Mouse (Mus musculus) heart, postnatal 0 days (tissue): ENCODE data around the gene Ndufa11. TPM values are rescaled to one million over a fixed set of nuclear protein-coding genes. Genes with fewer than 3 reads are reported as not detected.
A peak's percentile ranks its signal among the peaks of the same experiment; 100 is the strongest.

ENCODE experiments used
- ATAC-seq: fragments of 200-750 bp; cut with Nextera tagmentation; 2 replicates; pipeline ENCODE4 v1.8.0; 2017; ENCODE audit warnings: low read depth, moderate number of reproducible peaks, moderate library complexity; ENCODE audit not compliant: insufficient read depth
- DNase-seq: peaks from one replicate; pipeline ENCODE4 v3.0.0-alpha.2; 2016; ENCODE audit warnings: low spot score
- H3K27ac ChIP-seq: fragments of 300-500 bp; sonication (generic); 2 replicates; pipeline ENCODE4 v1.5.1; 2014; ENCODE audit warnings: low read depth, mild to moderate bottlenecking
- H3K27me3 ChIP-seq: fragments of 300-500 bp; sonication (generic); 2 replicates; pipeline ENCODE4 v1.6.1; 2014; ENCODE audit warnings: low read length, mixed read lengths; ENCODE audit not compliant: control insufficient read depth, insufficient read depth
- H3K36me3 ChIP-seq: fragments of 300-500 bp; sonication (generic); replicated peaks from 2 replicates; pipeline ENCODE4 v1.6.1; 2014; ENCODE audit warnings: low read length, mixed read lengths; ENCODE audit not compliant: control insufficient read depth, insufficient read depth
- H3K4me1 ChIP-seq: fragments of 300-500 bp; sonication (generic); 2 replicates; pipeline ENCODE4 v1.6.1; 2014; ENCODE audit warnings: antibody characterized with exemption; ENCODE audit not compliant: control insufficient read depth, insufficient read depth
- H3K4me2 ChIP-seq: fragments of 300-500 bp; sonication (generic); 2 replicates; pipeline ENCODE4 v1.6.1; 2014; ENCODE audit warnings: low read depth, mild to moderate bottlenecking, low read length, moderate library complexity
- H3K4me3 ChIP-seq: fragments of 300-500 bp; sonication (generic); 2 replicates; pipeline ENCODE4 v1.5.1; 2014; ENCODE audit warnings: low read depth, low read length
- H3K9ac ChIP-seq: fragments of 300-500 bp; sonication (generic); replicated peaks from 2 replicates; pipeline ENCODE4 v1.6.1; 2014; ENCODE audit warnings: low read depth, low read length, mixed read lengths
- H3K9me3 ChIP-seq: fragments of 300-500 bp; sonication (generic); replicated peaks from 2 replicates; pipeline ENCODE4 v1.6.1; 2016; ENCODE audit warnings: low read length; ENCODE audit not compliant: control insufficient read depth
- CTCF ChIP-seq: IDR thresholded peaks from 2 replicates; pipeline ENCODE4 v1.5.1; 2016; ENCODE audit warnings: antibody characterized with exemption, control low read depth, low read depth
- EP300 ChIP-seq: IDR thresholded peaks from 2 replicates; pipeline ENCODE4 v1.6.1; 2016; ENCODE audit warnings: antibody characterized with exemption, low read depth
- WGBS: fragments of 180-500 bp; shearing (Covaris S2); extraction: QIAGEN DNeasy Blood & Tissue Kit; methylation state at CpG from one replicate; pipeline ENCODE4 v1.1.7; 2014; 5-methylcytosine and 5-hydroxymethylcytosine counted together
- polyA plus RNA-seq: library from polyadenylated mRNA; unstranded; fragments of >200 nt; fragmentation: Nextera tagmentation; extraction: Ambion mirVana; gene quantifications from 2 replicates; pipeline ENCODE4 v1.2.1, GENCODE M21; 2015
- total RNA-seq: library from RNA; depleted of rRNA; stranded (reverse); fragments of >200 nt; gene quantifications from 2 replicates; pipeline ENCODE4 v1.2.3, GENCODE M21; 2014; ENCODE audit warnings: low replicate concordance

Gene Ndufa11
- total and polyA plus RNA-seq, 2 experiments from 2014 or later = 892 to 1,914 TPM

DNA sequence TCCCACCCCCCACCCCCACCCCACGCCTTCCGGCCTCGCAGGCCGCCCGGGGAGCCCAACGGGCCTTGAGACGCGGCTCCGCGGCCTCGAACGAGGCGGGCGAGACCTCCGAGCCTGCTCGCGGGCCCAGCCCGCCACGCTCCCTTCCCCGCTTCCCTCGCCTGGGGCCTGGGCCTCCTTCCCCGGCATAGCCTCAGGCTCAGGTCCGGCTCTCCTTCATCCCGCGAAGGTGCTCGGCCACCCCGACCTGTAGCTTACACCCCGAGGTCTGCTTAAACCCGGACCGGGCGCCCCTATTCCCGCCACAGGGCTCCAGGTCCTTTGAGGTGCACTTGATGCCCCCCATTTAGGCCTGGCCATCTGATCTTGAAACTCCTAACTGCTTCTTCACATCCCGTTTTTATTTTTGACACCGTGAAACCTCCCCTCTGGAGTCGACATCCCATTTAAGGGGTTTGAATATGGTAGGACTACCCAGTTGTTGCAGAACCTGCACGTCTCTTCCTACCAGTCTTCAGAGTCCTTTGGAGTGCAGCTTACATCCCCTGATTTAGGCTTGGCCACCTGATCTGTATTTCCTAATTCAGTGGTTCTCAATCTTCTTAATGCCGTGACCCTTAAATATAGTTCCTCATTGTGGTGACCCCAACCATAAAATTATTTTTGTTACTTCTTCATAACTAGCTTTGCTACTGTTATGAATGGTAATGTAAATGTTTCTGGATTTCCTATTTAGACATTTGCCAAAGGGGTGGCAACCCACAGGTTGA, 43.7 kb upstream of the Ndufa11 start:
- H3K36me3 ChIP-seq = peaks cover 13% of the 10 kb centered on the region; the same call in 1 of the 2 replicates
- under 1% methylated on average over 33 of the region's 37 CpGs for WGBS
- TF ChIP-seq EP300 = no peak
- TF ChIP-seq CTCF = no peak

GRCm38 (mm10) chr17:56681791-56682190, 35.8 kb upstream of the Ndufa11 start:
- no peak overlapping the region for H3K9ac ChIP-seq
- no peaks in the 10 kb centered on the region for H3K27me3 ChIP-seq
- 65% methylated on average over 4 of the region's 4 CpGs for WGBS
- H3K27ac ChIP-seq = no peak overlapping the region
- no peaks in the 10 kb centered on the region for H3K9me3 ChIP-seq
- H3K4me1 ChIP-seq = 0 out of 2 replicates have a peak, but pooled peaks cover 5% of the 10 kb centered on the region
- TF ChIP-seq CTCF = no peak
- no peak for TF ChIP-seq EP300
- peaks cover 33% of the 10 kb centered on the region for H3K36me3 ChIP-seq
- no peak overlapping the region for H3K4me2 ChIP-seq
- ATAC-seq = no peak
- H3K4me3 ChIP-seq = no peak overlapping the region
- DNase-seq = no peak

More for the DNA sequence above, 43.7 kb upstream of the Ndufa11 start:
- DNase-seq (no peak), ATAC-seq (no peak; the same call in 1 of the 2 replicates)
- H3K9me3 ChIP-seq = no peaks in the 10 kb centered on the region
- peak overlapping the region; percentile 84 for H3K27ac ChIP-seq
- H3K27me3 ChIP-seq = no peaks in the 10 kb centered on the region
- peak overlapping the region; percentile 91 for H3K4me2 ChIP-seq
- H3K4me1 ChIP-seq = peaks cover 10% of the 10 kb centered on the region
- H3K9ac ChIP-seq = peak overlapping the region; percentile 94
- H3K4me3 ChIP-seq = peak overlapping the region; percentile 77

- H3K9me3 ChIP-seq = no peaks in the 10 kb centered on the region
- no peak for DNase-seq
- H3K4me1 ChIP-seq = 0 out of 2 replicates have a peak, but pooled peaks cover 5% of the 10 kb centered on the region
- no peak overlapping the region for H3K4me2 ChIP-seq
- no peak overlapping the region for H3K27ac ChIP-seq
- WGBS = 23% methylated on average over 3 of the region's 3 CpGs
- H3K36me3 ChIP-seq = peaks cover 34% of the 10 kb centered on the region
- no peaks in the 10 kb centered on the region for H3K27me3 ChIP-seq
- no peak for ATAC-seq
- no peak overlapping the region for H3K9ac ChIP-seq
- no peak overlapping the region for H3K4me3 ChIP-seq
- TF ChIP-seq EP300 = no peak
- no peak for TF ChIP-seq CTCF
These were observed 34.7 kb upstream of the Ndufa11 start for GRCm38 (mm10) chr17:56682880-56683279.

DNA sequence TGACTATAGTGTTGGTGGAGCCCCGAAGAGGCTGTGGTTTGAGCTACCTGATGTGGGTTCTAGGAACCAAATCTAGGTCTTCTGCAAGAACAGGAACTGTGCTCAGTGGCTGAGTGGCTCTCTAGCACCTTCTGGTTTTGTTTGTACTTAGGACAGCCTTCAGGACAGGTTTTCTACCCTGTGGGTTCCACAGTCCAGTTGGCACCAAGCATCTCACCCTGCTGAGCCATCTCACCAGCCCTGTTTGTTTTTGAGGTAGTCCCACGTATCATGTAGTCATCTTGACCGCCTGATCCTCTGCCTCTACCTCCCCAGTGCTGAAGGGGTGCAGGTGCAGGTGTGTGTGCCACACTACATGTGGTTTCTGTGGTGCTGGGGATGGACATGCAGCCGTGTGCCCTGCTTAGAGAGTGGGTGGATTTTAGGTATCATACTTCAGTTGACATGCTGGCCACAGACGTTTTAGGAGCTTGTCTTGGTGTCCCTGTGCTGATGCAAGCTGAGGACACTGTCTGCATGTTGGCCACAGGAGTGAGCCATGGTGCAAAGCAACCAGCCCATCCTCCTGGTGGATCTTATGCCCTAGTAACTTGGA, 33.9 kb upstream of the Ndufa11 start:
- H3K36me3 ChIP-seq = peaks cover 35% of the 10 kb centered on the region
- no peak for TF ChIP-seq EP300
- no peak for TF ChIP-seq CTCF
- WGBS = 79% methylated on average over 5 of the region's 5 CpGs

GRCm38 (mm10) chr17:56684649-56685048, 32.9 kb upstream of the Ndufa11 start:
- Histone ChIP-seq H3K36me3 (peaks cover 39% of the 10 kb centered on the region), H3K4me1 (0 out of 2 replicates have a peak, but pooled peaks cover 5% of the 10 kb centered on the region), H3K27me3 (no peaks in the 10 kb centered on the region), H3K27ac (no peak overlapping the region), H3K9me3 (no peaks in the 10 kb centered on the region), H3K4me3 (no peak overlapping the region), H3K9ac (no peak overlapping the region), H3K4me2 (no peak overlapping the region)
- no peak for ATAC-seq
- DNase-seq = no peak
- WGBS = 85% methylated on average over 2 of the region's 2 CpGs
- TF ChIP-seq CTCF (no peak), EP300 (no peak)

More for the DNA sequence above, 33.9 kb upstream of the Ndufa11 start:
- Histone ChIP-seq H3K4me1 (0 out of 2 replicates have a peak, but pooled peaks cover 5% of the 10 kb centered on the region), H3K27me3 (no peaks in the 10 kb centered on the region), H3K4me3 (no peak overlapping the region), H3K27ac (no peak overlapping the region), H3K4me2 (no peak overlapping the region), H3K9ac (no peak overlapping the region), H3K9me3 (no peaks in the 10 kb centered on the region)
- ATAC-seq = no peak
- no peak for DNase-seq
